Mouse (Mus musculus): Measurements from ENCODE around the gene Lrig2. TPM values are rescaled to one million over a fixed set of nuclear protein-coding genes. Genes with fewer than 3 reads are reported as not detected.

Lrig2 gene
- total RNA-seq, 2 experiments from 2014 or later, result 9.8 to 10.7 TPM

DNA sequence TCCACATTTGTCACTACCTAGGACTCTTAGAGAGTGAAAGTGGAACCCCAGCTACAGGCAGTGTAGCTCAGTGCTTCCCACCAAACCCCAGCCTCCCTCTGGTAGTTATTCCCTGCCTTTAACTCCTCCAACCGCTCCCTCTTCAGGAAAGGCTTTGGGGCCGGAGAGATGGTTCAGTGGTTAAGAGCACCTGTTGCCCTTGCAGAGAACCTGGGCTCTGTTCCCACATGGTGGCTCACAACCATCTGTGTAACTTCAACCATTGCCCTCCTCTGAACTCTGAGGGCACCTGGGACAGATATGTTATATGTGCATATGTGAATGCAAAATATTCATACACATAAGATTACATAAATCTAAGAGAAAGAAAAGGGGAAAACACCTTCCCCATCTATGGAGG lies 122.3 kb downstream of the Lrig2 start:
- no peak for DNase-seq (ENCODE audit: low spot score)
- intact Hi-C loops (cut with DNase I), result no loop called here

DNA sequence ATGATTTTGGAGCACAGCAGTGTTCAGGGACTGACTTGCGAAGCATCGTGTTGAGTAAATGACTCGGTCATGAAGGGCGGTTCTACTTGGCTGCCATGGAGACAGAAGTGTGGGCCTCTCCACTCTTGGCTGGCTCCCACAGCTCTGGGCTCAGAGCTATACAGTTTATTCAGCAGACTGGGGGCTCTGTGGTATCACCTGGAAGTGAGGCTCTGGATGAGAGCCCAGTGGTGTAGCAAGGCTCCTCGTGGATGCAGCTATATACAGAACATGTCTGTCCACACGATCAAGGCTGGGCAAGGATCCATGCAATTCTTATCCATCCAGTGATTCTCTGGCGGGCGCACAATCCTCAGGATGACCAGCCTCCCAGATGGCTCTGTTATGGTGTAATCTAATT lies 126.1 kb downstream of the Lrig2 start:
- intact Hi-C loops (cut with DNase I), result no loop called here
- peak; percentile 52 for DNase-seq (ENCODE audit: low spot score)

DNA sequence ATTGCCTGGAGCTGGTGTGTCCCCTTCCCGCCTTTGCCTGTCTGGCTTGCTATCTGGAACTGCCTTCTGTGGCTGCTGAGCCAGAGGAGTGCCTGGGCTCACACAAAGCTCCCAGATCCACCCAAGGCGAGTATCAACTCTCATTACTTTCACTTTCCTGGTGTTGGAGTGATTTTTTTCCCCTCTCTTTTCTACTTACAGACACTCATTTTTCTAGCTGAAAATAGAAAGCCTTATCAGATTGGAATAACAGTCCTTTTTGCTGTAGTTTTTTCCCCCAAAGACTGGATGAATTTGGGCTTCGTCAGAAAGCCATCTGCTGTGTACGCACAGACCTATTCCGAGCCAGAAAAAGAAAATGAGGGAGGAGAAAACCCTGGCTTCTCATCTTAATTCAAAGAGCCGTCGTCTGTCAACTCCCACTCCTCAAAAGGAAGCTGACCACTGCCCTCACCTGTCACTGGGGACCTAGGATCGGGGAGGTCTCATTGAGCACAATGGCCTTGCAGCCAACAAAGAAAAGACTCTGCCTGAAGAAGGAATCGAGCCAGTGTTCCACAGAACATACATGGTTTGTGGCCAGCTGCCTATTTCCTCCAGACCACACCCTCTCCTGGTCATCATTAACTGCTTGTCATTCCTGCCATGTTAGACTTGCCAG lies 127.9 kb downstream of the Lrig2 start:
- intact Hi-C loops (cut with DNase I), result loop anchor here (5.0 kb wide), 1 partner anchor 162 kb away; the partner anchor contains the start of gene Magi3
- peak; percentile 17 for DNase-seq (ENCODE audit: low spot score)

DNA sequence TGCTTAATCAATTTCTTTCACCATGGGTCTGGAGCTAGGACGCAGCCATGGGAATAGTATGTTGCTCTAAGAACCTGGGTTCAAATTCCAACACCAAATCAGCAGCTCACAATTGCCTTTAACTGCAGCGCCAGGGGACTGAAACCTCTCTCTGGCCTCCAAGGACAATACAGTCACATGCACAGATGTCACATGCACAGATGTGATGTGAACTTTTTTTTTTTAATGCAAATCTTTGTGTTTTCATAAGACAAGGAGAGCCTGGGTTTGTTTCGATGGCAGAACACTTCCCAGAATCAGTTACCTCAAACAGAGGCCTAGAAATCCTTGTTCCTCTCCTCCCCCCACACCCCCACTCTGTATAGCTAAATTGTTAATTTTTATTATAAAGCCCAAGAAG lies 133.5 kb downstream of the Lrig2 start:
- no peak for DNase-seq (ENCODE audit: low spot score)
- intact Hi-C loops (cut with DNase I), result no loop called here

DNA sequence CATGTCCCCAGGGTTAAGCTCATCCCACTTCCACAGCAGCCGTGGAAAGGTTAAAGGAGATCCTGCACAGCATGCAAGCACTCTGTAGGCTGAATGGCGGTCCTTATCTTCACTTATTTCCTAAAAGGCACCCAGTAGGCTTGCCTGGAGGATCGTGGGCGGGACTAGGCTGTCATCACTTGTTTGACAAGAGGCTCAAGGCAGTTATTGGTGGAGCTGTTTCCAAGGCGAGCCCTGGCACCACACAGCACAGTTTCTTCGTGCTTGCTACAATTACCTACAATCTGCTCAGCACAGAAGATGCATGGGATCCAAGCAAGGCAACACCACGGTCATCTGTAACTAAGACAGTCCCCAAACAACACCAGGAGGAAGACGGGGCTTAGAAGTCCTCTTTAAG lies 137.8 kb downstream of the Lrig2 start:
- DNase-seq (ENCODE audit: low spot score), result no peak

DNA sequence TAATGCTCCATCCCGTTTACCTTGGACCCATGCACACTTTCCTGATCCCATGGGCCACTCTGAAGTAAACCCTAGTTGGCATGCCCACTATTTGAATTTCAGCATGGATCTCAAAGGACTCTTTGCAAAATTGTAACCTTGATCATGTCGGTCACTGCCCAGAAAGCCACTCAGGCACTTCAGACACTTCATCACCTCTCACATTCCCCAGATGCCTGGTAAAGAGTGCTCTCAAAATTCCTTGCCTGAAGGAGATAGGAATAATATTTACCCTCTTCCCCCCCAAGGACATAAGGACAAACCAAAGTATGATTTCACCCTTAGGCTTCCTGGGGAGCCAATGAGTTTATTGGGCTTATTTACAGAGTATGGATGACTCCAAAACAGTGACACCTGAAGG lies 139.3 kb downstream of the Lrig2 start:
- intact Hi-C loops (cut with DNase I), result loop anchor here (2.0 kb wide), 1 partner anchor 54 kb away; no protein-coding TSS in a partner anchor
- no peak for DNase-seq (ENCODE audit: low spot score)

More for the DNA sequence above, 137.8 kb downstream of the Lrig2 start:
- intact Hi-C loops (cut with DNase I), result loop anchor here (2.0 kb wide), 1 partner anchor 55 kb away; no protein-coding TSS in a partner anchor

DNA sequence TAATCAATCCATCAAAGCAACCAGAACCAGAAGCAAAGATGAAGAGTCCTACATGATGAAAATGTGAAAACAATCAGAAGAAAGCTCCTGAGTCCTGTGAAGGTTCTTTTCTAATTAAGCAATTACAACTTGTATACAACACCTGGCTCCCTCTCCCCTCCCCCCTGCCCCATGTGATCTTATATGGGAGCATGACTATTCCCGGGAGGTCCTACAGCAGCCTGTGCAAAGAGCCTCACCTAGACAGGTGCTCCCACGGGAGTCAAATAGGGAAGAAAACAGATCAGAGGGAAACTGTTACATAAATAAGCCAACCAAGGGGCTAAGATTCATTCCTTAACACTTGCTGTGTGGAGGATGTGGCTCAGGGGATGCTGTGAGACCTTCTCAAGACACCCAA lies 143.8 kb downstream of the Lrig2 start:
- no peak for DNase-seq (ENCODE audit: low spot score)
- intact Hi-C loops (cut with DNase I), result no loop called here

DNA sequence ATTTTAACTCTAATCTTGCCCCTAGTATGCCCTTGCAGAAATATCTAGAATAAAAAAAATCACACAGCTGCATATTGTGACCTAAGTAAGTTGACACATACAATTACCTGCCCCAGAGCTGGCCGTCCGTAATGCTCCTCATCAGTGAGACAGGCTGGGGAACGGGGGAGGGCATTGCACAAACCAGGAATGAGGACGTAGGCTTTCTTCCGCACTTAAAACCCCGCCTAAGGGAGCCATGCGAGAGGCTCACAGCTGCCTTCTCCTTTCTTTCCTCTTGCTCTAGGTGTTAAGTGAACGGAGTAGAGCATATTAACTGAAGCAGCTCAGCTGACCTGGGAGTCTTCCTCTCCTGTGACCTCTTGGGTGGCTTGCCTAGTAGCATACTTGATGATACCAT lies 149.9 kb downstream of the Lrig2 start:
- intact Hi-C loops (cut with DNase I), result no loop called here
- no peak for DNase-seq (ENCODE audit: low spot score)

DNA sequence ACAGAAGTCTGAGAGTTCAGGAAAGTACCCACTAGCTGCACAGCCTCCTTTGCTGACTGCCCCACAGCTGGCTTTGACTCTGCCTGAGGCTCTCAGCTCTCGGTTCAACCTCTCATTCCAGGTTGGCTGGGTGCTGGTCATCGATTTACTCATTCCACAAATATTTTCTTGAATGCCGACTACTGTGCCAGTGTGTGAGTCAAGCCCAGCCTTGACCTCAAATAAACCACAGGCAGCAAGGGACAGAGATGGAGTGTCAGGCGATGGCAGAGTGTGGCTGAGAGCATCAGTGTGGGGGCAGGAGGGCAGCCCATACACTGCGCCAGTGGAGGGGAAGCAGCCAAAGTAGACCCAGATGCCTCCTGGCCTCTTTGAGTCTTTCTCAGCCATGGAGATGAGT lies 151.4 kb downstream of the Lrig2 start:
- peak; percentile 4 for DNase-seq (ENCODE audit: low spot score)

DNA sequence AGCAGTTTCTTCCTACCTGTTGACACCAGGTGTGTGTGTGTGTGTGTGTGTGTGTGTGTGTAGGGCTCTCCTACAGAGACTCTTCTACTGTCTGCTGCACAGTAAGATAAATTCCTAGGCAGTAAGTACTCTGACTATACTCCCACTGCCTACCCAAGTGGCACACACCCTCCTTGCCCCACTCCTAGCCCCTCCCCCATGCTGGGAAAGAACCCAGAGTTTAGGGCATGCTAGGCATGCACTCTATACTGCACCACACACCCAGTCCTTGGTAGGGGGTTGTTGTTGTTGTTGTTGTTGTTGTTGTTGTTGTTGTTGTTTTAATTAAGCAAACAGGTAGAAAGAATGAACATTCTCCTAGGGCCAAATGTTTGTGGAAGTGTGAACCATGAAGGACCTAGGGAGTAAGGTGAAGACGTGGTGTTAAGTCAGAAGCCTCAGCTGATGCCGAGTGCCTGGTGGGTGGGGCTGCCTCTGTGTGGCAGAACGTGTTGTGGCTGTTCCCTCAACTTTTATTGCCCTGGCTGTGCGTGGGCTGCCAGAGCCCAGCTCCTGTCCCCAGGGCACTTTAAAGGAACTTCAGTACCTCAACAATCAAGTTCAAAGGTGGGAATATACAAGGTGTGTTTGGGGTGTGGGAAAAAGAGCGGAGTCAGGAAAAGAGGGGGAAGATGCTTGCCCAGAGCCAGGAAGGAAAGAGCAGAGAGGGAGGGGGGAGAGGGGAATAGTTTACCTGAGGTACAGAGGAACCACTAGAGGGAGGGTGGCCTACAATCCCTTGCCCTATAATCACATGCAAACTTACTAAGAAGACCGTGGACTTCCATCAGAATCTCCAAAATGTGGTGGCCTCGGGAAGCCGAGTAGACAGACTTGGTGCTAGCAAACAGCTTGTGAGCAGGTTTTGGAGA lies 152.2 kb downstream of the Lrig2 start:
- no peak for DNase-seq (ENCODE audit: low spot score)
- intact Hi-C loops (cut with DNase I), result no loop called here

More for the DNA sequence above, 151.4 kb downstream of the Lrig2 start:
- intact Hi-C loops (cut with DNase I), result no loop called here

DNA sequence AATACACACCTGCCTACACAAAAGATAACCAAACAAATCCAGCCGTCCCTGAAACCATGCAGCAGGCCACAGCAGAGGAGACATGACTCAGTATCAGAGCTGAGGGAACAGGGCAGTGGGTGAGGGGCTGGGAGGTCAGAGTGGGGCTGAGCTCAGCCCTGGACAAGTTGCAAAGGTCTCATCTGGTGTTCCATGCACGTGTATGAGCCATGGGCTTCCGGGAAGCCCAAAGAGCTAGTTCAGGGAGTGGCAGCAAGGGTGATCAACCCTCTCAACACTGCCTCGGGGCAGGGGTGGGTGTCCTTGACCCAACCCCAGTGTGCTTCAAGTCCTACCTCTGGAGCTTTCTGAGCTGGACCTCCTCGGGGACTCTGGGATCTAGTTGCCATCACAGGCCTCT lies 153.0 kb downstream of the Lrig2 start:
- intact Hi-C loops (cut with DNase I), result no loop called here

DNA sequence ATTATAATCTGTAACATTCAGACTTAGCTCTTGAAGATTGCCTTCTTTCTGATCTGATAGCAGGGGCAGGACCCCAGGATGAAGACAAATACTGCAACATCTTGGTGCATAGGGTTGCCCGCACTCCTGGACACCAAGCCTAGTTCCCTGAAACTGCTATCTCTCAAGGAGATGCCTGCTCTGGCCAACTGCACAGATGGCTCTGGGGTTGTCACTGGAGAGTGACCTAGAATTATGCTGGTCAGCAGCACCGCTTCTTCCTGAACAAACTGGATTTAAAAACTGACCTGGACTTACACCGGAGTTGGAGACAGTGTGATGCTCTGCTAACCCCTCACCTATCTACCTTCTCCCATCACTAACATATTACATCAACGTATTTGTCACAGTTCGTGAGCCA lies 155.6 kb downstream of the Lrig2 start:
- DNase-seq (ENCODE audit: low spot score), result no peak
- intact Hi-C loops (cut with DNase I), result no loop called here

More for the DNA sequence above, 153.0 kb downstream of the Lrig2 start:
- DNase-seq (ENCODE audit: low spot score), result no peak

DNA sequence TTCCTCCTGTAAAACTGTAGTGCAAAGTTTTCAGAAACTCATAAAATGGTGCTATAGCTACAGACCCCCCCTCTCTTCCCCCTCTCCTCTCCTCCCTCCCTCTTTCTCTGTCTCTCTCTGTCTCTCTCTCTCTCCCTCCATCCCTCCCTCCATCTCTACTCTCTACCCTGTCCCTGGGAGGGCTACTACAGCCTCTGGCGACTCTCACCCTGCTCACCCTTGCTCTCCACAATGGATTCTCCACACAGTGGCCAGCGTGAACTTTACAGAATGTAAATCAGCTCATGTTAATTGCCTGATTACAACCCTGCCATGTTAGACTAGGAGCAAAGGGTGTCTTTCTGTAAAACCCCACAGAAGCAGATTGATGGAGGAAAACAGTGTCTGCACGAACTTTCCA lies 157.8 kb downstream of the Lrig2 start:
- no peak for DNase-seq (ENCODE audit: low spot score)
- intact Hi-C loops (cut with DNase I), result no loop called here

DNA sequence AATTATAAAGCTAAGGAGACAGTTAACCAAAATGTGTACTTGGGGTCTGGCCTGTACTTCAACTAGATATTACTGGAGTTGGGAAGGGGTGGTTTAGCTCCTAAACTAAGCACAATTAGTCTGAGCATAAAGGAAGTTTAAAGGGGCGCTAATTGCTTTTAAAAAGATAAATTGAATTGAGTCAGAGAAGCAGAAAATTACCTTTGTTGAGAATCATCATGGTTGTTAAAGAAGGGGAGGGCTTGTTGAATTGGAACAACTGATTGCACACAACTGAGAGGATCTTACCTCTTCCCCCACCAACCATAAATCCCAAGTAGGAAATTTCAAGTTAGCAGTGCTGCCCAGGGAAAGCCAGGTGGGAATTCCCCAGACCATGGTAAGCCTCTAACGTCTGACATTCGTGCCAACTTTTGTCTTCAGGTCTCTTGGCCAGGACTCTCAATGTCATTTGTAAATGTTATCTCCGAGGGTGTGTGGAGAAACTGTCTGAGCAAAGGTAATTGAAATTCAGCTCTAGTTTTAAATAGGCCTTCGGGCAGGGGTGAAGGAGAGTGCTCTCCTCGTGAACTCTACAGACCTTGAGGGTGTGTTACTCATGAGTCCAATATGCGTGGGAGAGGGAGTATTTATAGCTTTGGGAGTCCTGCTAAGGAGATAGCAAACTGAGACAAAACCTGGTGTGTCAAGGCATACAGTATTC lies 159.2 kb downstream of the Lrig2 start:
- intact Hi-C loops (cut with DNase I), result no loop called here
- DNase-seq (ENCODE audit: low spot score), result no peak

DNA sequence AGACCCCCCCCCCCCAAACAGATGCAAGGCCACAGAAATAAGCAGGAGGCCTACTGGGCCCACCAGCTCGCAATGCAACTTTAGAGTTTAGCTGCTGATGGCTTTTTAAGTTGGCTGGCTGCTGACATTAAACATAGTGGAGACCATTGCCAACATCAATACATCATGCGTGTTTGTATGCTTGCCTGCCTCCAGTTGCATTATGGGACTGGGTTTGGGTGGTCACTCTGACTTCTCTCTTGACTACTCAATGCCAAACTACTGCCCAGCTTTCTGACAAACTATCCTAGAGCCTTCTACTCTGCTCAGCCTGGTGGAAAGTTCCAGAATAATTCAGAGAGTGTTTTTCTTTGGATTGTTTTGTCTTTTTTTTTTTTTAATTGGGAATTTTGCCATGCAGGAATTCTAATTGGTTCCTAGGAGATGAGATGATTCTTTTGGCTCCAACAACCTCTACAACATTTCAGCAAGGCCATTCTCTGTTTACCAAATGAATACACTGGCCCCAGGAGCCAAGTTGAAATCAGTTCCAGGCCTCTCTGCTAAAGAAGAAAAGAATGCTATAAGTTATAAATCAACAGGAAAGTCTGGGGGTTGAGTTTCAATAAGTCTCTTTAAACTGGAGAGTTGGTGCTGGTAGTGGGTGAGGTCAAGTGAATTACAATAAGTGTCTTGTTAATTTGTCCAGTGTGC lies 161.3 kb downstream of the Lrig2 start:
- intact Hi-C loops (cut with DNase I), result no loop called here

DNA sequence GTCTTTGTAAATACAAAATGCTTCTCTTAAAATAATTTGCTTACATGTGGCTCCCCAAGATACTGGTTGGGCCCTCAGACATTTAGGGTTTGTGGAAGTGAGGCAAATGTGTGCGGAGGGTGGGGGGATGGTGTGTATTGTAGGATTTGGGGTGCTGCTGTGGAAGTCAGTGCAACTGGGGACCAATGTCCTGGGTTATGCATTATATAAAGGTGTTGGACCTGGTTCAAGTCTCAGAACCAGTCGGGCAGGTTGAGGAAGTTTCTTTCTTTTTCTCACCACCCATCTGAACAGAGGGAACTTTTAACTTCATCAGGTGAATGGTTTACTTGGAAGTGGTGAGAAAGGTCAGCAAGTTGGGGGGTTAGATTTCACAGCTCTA lies 161.9 kb downstream of the Lrig2 start:
- no peak for DNase-seq (ENCODE audit: low spot score)
- intact Hi-C loops (cut with DNase I), result no loop called here

More for the DNA sequence above, 161.3 kb downstream of the Lrig2 start:
- no peak for DNase-seq (ENCODE audit: low spot score)

DNA sequence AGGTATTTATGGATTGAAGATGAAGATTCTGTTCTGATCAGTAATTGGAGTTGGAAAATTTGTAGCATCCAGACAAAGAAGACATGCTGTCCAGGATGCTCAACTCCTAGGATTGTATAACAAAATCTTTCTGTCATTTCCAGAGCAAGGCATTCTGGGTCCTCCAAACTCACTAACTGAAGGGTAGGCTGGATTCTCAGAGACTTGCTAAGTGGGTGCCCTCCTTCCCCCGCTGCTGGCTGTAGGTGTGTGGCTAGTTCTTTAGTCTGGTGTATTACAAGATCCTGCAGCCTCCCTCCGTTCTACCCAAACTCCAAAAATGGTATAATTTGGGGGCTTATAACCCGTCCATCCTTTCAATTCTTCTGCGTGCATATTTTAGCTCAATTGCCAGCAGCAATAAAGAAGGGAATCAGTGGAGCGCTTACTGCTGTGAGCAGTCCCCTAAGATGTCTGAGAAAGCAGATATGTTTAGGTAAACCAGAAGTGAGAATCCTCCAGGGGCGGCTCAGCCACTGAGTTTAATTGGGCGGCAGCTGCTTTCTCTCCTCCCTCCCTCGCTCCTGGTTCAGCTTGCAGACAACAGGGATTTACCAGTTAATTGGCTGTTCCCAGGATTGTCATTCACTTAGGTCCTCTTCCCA lies 162.4 kb downstream of the Lrig2 start:
- DNase-seq (ENCODE audit: low spot score), result no peak
- intact Hi-C loops (cut with DNase I), result no loop called here

All from heart, postnatal 25 days (tissue).